Mouse (Mus musculus) lung, postnatal 0 days (tissue): ENCODE results near the gene Ccdc191.

Experiments used
- CTCF ChIP-seq: IDR thresholded peaks from 2 replicates; pipeline ENCODE4 v1.5.1; 2016; ENCODE audit warnings: antibody characterized with exemption, mild to moderate bottlenecking
- EP300 ChIP-seq: IDR thresholded peaks from 2 replicates; pipeline ENCODE4 v1.6.1; 2016; ENCODE audit warnings: antibody characterized with exemption, mild to moderate bottlenecking, control low read depth

DNA sequence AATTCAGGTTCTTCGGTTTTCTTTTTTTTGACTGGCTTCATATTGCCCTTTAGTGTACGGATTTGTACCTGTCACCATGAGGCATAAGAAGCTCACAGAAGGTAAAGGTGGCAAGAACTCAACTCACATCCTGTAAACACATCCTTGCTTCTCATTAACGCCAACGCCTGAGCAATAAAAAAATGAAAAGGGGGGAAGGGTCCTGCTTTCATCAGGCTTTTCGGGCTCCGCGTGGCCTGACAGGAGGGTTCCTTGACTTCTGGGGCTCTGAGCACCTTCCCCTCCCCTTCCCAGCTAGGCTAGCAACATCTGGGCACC, 89.4 kb downstream of the Ccdc191 start:
- TF ChIP-seq CTCF (no peak), EP300 (no peak)
